Mouse (Mus musculus): Measurements from ENCODE around the gene Zbtb38.

Gene Zbtb38

GRCm38 (mm10) chr9:96763025-96763424, 10.4 kb upstream of the Zbtb38 start:
- in situ Hi-C loops (cut with MboI; ENCODE audit: unreplicated experiment in 2 of 2), result no loop called here

GRCm38 (mm10) chr9:96758749-96759597, 6.3 kb upstream of the Zbtb38 start:
- in situ Hi-C loops (cut with MboI; ENCODE audit: unreplicated experiment in 2 of 2), result loop anchor here (5.0 kb wide), 2 partner anchors 82 to 87 kb away; no protein-coding TSS in a partner anchor

- in situ Hi-C loops (cut with MboI; ENCODE audit: unreplicated experiment in 2 of 2), result loop anchor here (5.0 kb wide), 2 partner anchors 80 to 85 kb away; no protein-coding TSS in a partner anchor
Measured at GRCm38 (mm10) chr9:96756638-96757435, 4.2 kb upstream of the Zbtb38 start.

- in situ Hi-C loops (cut with MboI; ENCODE audit: unreplicated experiment in 2 of 2), result loop anchor here (5.0 kb wide), 2 partner anchors 78 to 83 kb away; no protein-coding TSS in a partner anchor
Measured at GRCm38 (mm10) chr9:96755761-96756160, 3.1 kb upstream of the Zbtb38 start.

- in situ Hi-C loops (cut with MboI; ENCODE audit: unreplicated experiment in 2 of 2), result no loop called here
Measured at GRCm38 (mm10) chr9:96754625-96754969, 2.0 kb upstream of the Zbtb38 start.

GRCm38 (mm10) chr9:96753921-96754624, 1.4 kb upstream of the Zbtb38 start:
- in situ Hi-C loops (cut with MboI; ENCODE audit: unreplicated experiment in 2 of 2), result no loop called here

GRCm38 (mm10) chr9:96753392-96753791, 761 bp upstream of the Zbtb38 start:
- in situ Hi-C loops (cut with MboI; ENCODE audit: unreplicated experiment in 2 of 2), result no loop called here

- in situ Hi-C loops (cut with MboI; ENCODE audit: unreplicated experiment in 2 of 2), result no loop called here
Measured at GRCm38 (mm10) chr9:96751821-96752602, 619 bp downstream of the Zbtb38 start.

- in situ Hi-C loops (cut with MboI; ENCODE audit: unreplicated experiment in 2 of 2), result no loop called here
Measured at GRCm38 (mm10) chr9:96750636-96751035, 2.0 kb downstream of the Zbtb38 start.

- in situ Hi-C loops (cut with MboI; ENCODE audit: unreplicated experiment in 2 of 2), result no loop called here
Measured at GRCm38 (mm10) chr9:96746527-96746926, 6.1 kb downstream of the Zbtb38 start.

- in situ Hi-C loops (cut with MboI; ENCODE audit: unreplicated experiment in 2 of 2), result no loop called here
Measured at GRCm38 (mm10) chr9:96744909-96745308, 7.7 kb downstream of the Zbtb38 start.

- in situ Hi-C loops (cut with MboI; ENCODE audit: unreplicated experiment in 2 of 2), result no loop called here
Measured at GRCm38 (mm10) chr9:96741365-96742085, 11.1 kb downstream of the Zbtb38 start.

- in situ Hi-C loops (cut with MboI; ENCODE audit: unreplicated experiment in 2 of 2), result no loop called here
Measured at GRCm38 (mm10) chr9:96740712-96741364, 11.8 kb downstream of the Zbtb38 start.

- in situ Hi-C loops (cut with MboI; ENCODE audit: unreplicated experiment in 2 of 2), result no loop called here
Measured at GRCm38 (mm10) chr9:96739808-96740711, 12.6 kb downstream of the Zbtb38 start.

GRCm38 (mm10) chr9:96738563-96739355, 13.9 kb downstream of the Zbtb38 start:
- in situ Hi-C loops (cut with MboI; ENCODE audit: unreplicated experiment in 2 of 2), result no loop called here

- in situ Hi-C loops (cut with MboI; ENCODE audit: unreplicated experiment in 2 of 2), result no loop called here
Measured at GRCm38 (mm10) chr9:96735946-96736345, 16.7 kb downstream of the Zbtb38 start.

GRCm38 (mm10) chr9:96733425-96733717, 19.3 kb downstream of the Zbtb38 start:
- in situ Hi-C loops (cut with MboI; ENCODE audit: unreplicated experiment in 2 of 2), result no loop called here

Measured in v-Abl transformed pro-B cells (cell line).